In genomic region chr19:43511621-43512620, GRCm38 (mm10) we compare ENCODE assay signal across 10 mouse cellular contexts. TPM values are rescaled to one million over a fixed set of nuclear protein-coding genes. Genes with fewer than 3 reads are reported as not detected.
DNase-seq lines count a peak whose midpoint lies in the region; ATAC-seq and TF ChIP-seq lines count a peak whose summit lies in the region.
"Had no signal": no experiment of that assay in that cellular context is flagged by ENCODE, and none has a peak within 500 bp of the region (broad histone marks: within the 10 kb centered on the region; RNA-seq: fewer than 3 reads in every experiment).

No protein-coding gene starts in this region.

- H3K36me3 ChIP-seq in liver, adult 2 months (ENCODE audit: control insufficient read depth, insufficient read depth, low read length): peaks cover 42% of the 10 kb centered on the region
- peaks cover 8% of the 10 kb centered on the region; the same call in 1 of the 2 replicates for H3K36me3 ChIP-seq in liver, embryonic 11.5 days (ENCODE audit: control insufficient read depth, insufficient read depth, low read length)
- peaks cover 22% of the 10 kb centered on the region for H3K36me3 ChIP-seq in midbrain, embryonic 16.5 days (ENCODE audit: control insufficient read depth, insufficient read depth, low read length)

- peak; percentile 69 to 75 for DNase-seq in adrenal gland, adult (ENCODE audit: inconsistent age in 2 of 2, low spot score in 1 of 2)
- no peak for DNase-seq in adrenal gland, postnatal 4 days (ENCODE audit: low spot score in 2 of 2)
- peak; percentile 84 for DNase-seq in liver, adult 2 months (ENCODE audit: extremely low read depth, low read depth, low spot score)
- no peak for DNase-seq in liver, embryonic 11.5 days (ENCODE audit: low spot score)
- DNase-seq in monocyte, adult 2 months (ENCODE audit: low read depth in 1 of 2, low spot score in 2 of 2): peak; percentile 48 to 59
- no peak for DNase-seq in left cerebral cortex, adult 8-10 months (ENCODE audit: low spot score in 2 of 2)

- peak overlapping the region; percentile 81 for H3K27ac ChIP-seq in liver, adult 2 months (replicated peaks; ENCODE audit: insufficient read depth, low read depth, low read length)
- H3K27ac ChIP-seq in liver, embryonic 11.5 days (ENCODE audit: low read depth, low read length): no peak overlapping the region
- H3K27ac ChIP-seq in midbrain, embryonic 16.5 days (ENCODE audit: low read length): no peak overlapping the region
- H3K27ac ChIP-seq: embryonic facial prominence, embryonic 12.5 days; left cerebral cortex, adult 2 months had no signal

- WGBS in liver, adult 2 months: 26% methylated on average over 22 of the region's 22 CpGs
- 82% methylated on average over 22 of the region's 22 CpGs for WGBS in liver, embryonic 11.5 days
- 84% methylated on average over 22 of the region's 22 CpGs for WGBS in midbrain, embryonic 16.5 days

- no peaks in the 10 kb centered on the region for H3K27me3 ChIP-seq in liver, adult 2 months (ENCODE audit: control insufficient read depth, insufficient read depth, low read length)
- H3K27me3 ChIP-seq in liver, embryonic 11.5 days (replicated peaks; ENCODE audit: control insufficient read depth, insufficient read depth, low read length): no peaks in the 10 kb centered on the region
- H3K27me3 ChIP-seq in midbrain, embryonic 16.5 days (ENCODE audit: control insufficient read depth, insufficient read depth, low read depth, low read length): no peaks in the 10 kb centered on the region
- H3K27me3 ChIP-seq: embryonic facial prominence, embryonic 12.5 days had no signal

- H3K79me2 ChIP-seq in liver, adult 2 months (ENCODE audit: control insufficient read depth, insufficient read depth, low read length): peaks cover 3% of the 10 kb centered on the region; the same call in 1 of the 2 replicates

- H3K4me1 ChIP-seq in liver, adult 2 months (ENCODE audit: control insufficient read depth, insufficient read depth, low read length): peaks cover 39% of the 10 kb centered on the region
- H3K4me1 ChIP-seq in liver, embryonic 11.5 days (replicated peaks; ENCODE audit: control insufficient read depth, insufficient read depth, low read length): no peaks in the 10 kb centered on the region; the same call in 1 of the 2 replicates
- H3K4me1 ChIP-seq in midbrain, embryonic 16.5 days (ENCODE audit: control insufficient read depth, insufficient read depth, low read length): no peaks in the 10 kb centered on the region
- H3K4me1 ChIP-seq: embryonic facial prominence, embryonic 12.5 days had no signal

- ATAC-seq in liver, embryonic 11.5 days (replicated peaks; ENCODE audit: low FRiP score): no peak
- ATAC-seq in granulocyte monocyte progenitor cell, adult 5-6 weeks (replicated peaks; ENCODE audit: poor library complexity, severe bottlenecking): peak; percentile 92
- no peak for ATAC-seq in midbrain, embryonic 16.5 days

- no peak overlapping the region for H3K4me2 ChIP-seq in liver, embryonic 11.5 days
- H3K4me2 ChIP-seq in midbrain, embryonic 16.5 days (ENCODE audit: low read length): no peak overlapping the region
- H3K4me2 ChIP-seq: embryonic facial prominence, embryonic 12.5 days had no signal

- H3K4me3 ChIP-seq in liver, adult 2 months (ENCODE audit: insufficient read depth, low read depth, low read length): peak overlapping the region; percentile 0; the same call in 1 of the 2 replicates
- H3K4me3 ChIP-seq in liver, embryonic 11.5 days (ENCODE audit: low read depth, low read length): no peak overlapping the region
- no peak overlapping the region for H3K4me3 ChIP-seq in midbrain, embryonic 16.5 days (ENCODE audit: low read depth, low read length)
- H3K4me3 ChIP-seq: embryonic facial prominence, embryonic 12.5 days; left cerebral cortex, adult 2 months had no signal

- no peak for TF ChIP-seq CTCF in liver, adult 2 months (IDR thresholded peaks at IDR 0.05; ENCODE audit: low read depth, low read length)

- H3K9me3 ChIP-seq in liver, embryonic 11.5 days (ENCODE audit: control insufficient read depth, low read length): no peaks in the 10 kb centered on the region
- no peaks in the 10 kb centered on the region for H3K9me3 ChIP-seq in midbrain, embryonic 16.5 days (replicated peaks; ENCODE audit: control insufficient read depth, low read length, poor library complexity, severe bottlenecking)
- H3K9me3 ChIP-seq: embryonic facial prominence, embryonic 12.5 days had no signal

- H3K9ac ChIP-seq in liver, adult 2 months (ENCODE audit: low read depth, low read length): peak overlapping the region; percentile 48
- no peak overlapping the region for H3K9ac ChIP-seq in liver, embryonic 11.5 days (ENCODE audit: low read depth, low read length)
- H3K9ac ChIP-seq in midbrain, embryonic 16.5 days (ENCODE audit: low read depth, low read length): no peak overlapping the region
- H3K9ac ChIP-seq: embryonic facial prominence, embryonic 12.5 days had no signal

- no peak for TF ChIP-seq POLR2A in liver, adult 2 months (IDR thresholded peaks at IDR 0.05; ENCODE audit: extremely low read depth, insufficient read depth, low read length)

RNA-seq across cellular contexts. Expression of gene Got1, which starts 12.5 kb away (rescaled TPM):
- 10 to 100 TPM; 59.8 to 62.7 TPM for total RNA-seq in adrenal gland, postnatal 4 days (2021)
- total RNA-seq in liver, adult 2 months (2014; rRNA removed): 206 and 278 TPM in 2 replicates
- polyA plus RNA-seq in liver, adult 2 months (2012; rRNA removed): 272 and 286 TPM in 2 replicates
- polyA plus RNA-seq in liver, embryonic 11.5 days (2014; fragmentation: Nextera tagmentation; extraction: Ambion mirVana): 33.7 and 37.2 TPM in 2 replicates
- 22.6 and 36.8 TPM in 2 replicates for total RNA-seq in granulocyte monocyte progenitor cell, adult 5-6 weeks (2014; fragmentation: Nextera tagmentation)
- total RNA-seq in granulocyte monocyte progenitor cell, adult 5-6 weeks (2017): 17.3 and 21.5 TPM in 2 replicates
- total RNA-seq in left cerebral cortex, adult 8-10 months (2022): 100 to 1,000 TPM; 390 to 413 (median 399) TPM
- polyA plus RNA-seq in midbrain, embryonic 16.5 days (2015; fragmentation: Nextera tagmentation; extraction: Ambion mirVana): 107 and 113 TPM in 2 replicates

Comparison
In these comparisons a context has a peak if more than half of its experiments do, and no peak if none do; other contexts are left out.
1. DNase-seq: peak in adrenal gland, adult (2 of 2), liver, adult 2 months (single experiment) and monocyte, adult 2 months (2 of 2); none in adrenal gland, postnatal 4 days (0 of 2), liver, embryonic 11.5 days (single experiment) and left cerebral cortex, adult 8-10 months (0 of 2).